Mouse (Mus musculus): ENCODE measurements around the gene Atrn. TPM values are rescaled to one million over a fixed set of nuclear protein-coding genes. Genes with fewer than 3 reads are reported as not detected.

The Atrn gene
- polyA plus RNA-seq, 2 experiments, result 11.5 to 17.9 TPM

- DNase-seq (ENCODE audit: low spot score), result no peak
- H3K9me3 ChIP-seq (ENCODE audit: control insufficient read depth, low read length), result no peaks in the 10 kb centered on the region
- no peaks in the 10 kb centered on the region for H3K36me3 ChIP-seq (ENCODE audit: control insufficient read depth, insufficient read depth, low read length)
- H3K4me1 ChIP-seq (ENCODE audit: control insufficient read depth, insufficient read depth, low read length), result peaks cover 23% of the 10 kb centered on the region
- 12% methylated on average over 7 of the region's 7 CpGs for WGBS
- H3K9ac ChIP-seq (ENCODE audit: low read depth, low read length, severe bottlenecking), result no peak overlapping the region
- peaks cover 27% of the 10 kb centered on the region for H3K27me3 ChIP-seq (ENCODE audit: control insufficient read depth, insufficient read depth, low read length)
- H3K27ac ChIP-seq (replicated peaks; ENCODE audit: low read depth, low read length), result no peak overlapping the region
- H3K4me3 ChIP-seq (replicated peaks; ENCODE audit: low read length), result no peak overlapping the region
- ATAC-seq (ENCODE audit: low FRiP score, low read depth), result no peak
- H3K4me2 ChIP-seq (replicated peaks; ENCODE audit: low read depth, low read length, severe bottlenecking), result no peak overlapping the region
- TF ChIP-seq POLR2A (IDR thresholded peaks at IDR 0.05; ENCODE audit: borderline replicate concordance, extremely low read depth, insufficient read depth, insufficient read length), result no peak
These were observed 138.1 kb downstream of the Atrn start for GRCm38 (mm10) chr2:131044354-131044852.

GRCm38 (mm10) chr2:131044989-131045720 lies 138.9 kb downstream of the Atrn start:
- no peak for TF ChIP-seq POLR2A (IDR thresholded peaks at IDR 0.05; ENCODE audit: borderline replicate concordance, extremely low read depth, insufficient read depth, insufficient read length)
- 54% methylated on average over 9 of the region's 9 CpGs for WGBS
- no peak overlapping the region for H3K9ac ChIP-seq (ENCODE audit: low read depth, low read length, severe bottlenecking)
- H3K27me3 ChIP-seq (ENCODE audit: control insufficient read depth, insufficient read depth, low read length), result peaks cover 23% of the 10 kb centered on the region
- H3K9me3 ChIP-seq (ENCODE audit: control insufficient read depth, low read length), result no peaks in the 10 kb centered on the region
- no peaks in the 10 kb centered on the region for H3K36me3 ChIP-seq (ENCODE audit: control insufficient read depth, insufficient read depth, low read length)
- ATAC-seq (ENCODE audit: low FRiP score, low read depth), result no peak
- no peak overlapping the region for H3K4me3 ChIP-seq (replicated peaks; ENCODE audit: low read length)
- H3K27ac ChIP-seq (replicated peaks; ENCODE audit: low read depth, low read length), result no peak overlapping the region
- DNase-seq (ENCODE audit: low spot score), result peak; percentile 54
- H3K4me2 ChIP-seq (replicated peaks; ENCODE audit: low read depth, low read length, severe bottlenecking), result no peak overlapping the region
- peaks cover 21% of the 10 kb centered on the region for H3K4me1 ChIP-seq (ENCODE audit: control insufficient read depth, insufficient read depth, low read length)

- DNase-seq (ENCODE audit: low spot score) (no peak), ATAC-seq (ENCODE audit: low FRiP score, low read depth) (no peak)
- H3K36me3 ChIP-seq (ENCODE audit: control insufficient read depth, insufficient read depth, low read length), result no peaks in the 10 kb centered on the region
- H3K9me3 ChIP-seq (ENCODE audit: control insufficient read depth, low read length), result no peaks in the 10 kb centered on the region
- no peak overlapping the region for H3K27ac ChIP-seq (replicated peaks; ENCODE audit: low read depth, low read length)
- no peak overlapping the region for H3K4me2 ChIP-seq (replicated peaks; ENCODE audit: low read depth, low read length, severe bottlenecking)
- H3K9ac ChIP-seq (ENCODE audit: low read depth, low read length, severe bottlenecking), result no peak overlapping the region
- no peak overlapping the region for H3K4me3 ChIP-seq (replicated peaks; ENCODE audit: low read length)
- 75% methylated on average over 2 of the region's 2 CpGs for WGBS
- TF ChIP-seq POLR2A (IDR thresholded peaks at IDR 0.05; ENCODE audit: borderline replicate concordance, extremely low read depth, insufficient read depth, insufficient read length), result no peak
- peaks cover 18% of the 10 kb centered on the region for H3K27me3 ChIP-seq (ENCODE audit: control insufficient read depth, insufficient read depth, low read length)
- H3K4me1 ChIP-seq (ENCODE audit: control insufficient read depth, insufficient read depth, low read length), result peaks cover 17% of the 10 kb centered on the region
These were observed 139.7 kb downstream of the Atrn start for GRCm38 (mm10) chr2:131046025-131046424.

- ATAC-seq (ENCODE audit: low FRiP score, low read depth), result no peak
- no peak overlapping the region for H3K9ac ChIP-seq (ENCODE audit: low read depth, low read length, severe bottlenecking)
These were observed 145.7 kb downstream of the Atrn start for GRCm38 (mm10) chr2:131052043-131052442.

GRCm38 (mm10) chr2:131052862-131053418 lies 146.6 kb downstream of the Atrn start:
- no peak for DNase-seq (ENCODE audit: low spot score)
- H3K4me1 ChIP-seq (ENCODE audit: control insufficient read depth, insufficient read depth, low read length), result peaks cover 23% of the 10 kb centered on the region
- TF ChIP-seq POLR2A (IDR thresholded peaks at IDR 0.05; ENCODE audit: borderline replicate concordance, extremely low read depth, insufficient read depth, insufficient read length), result no peak
- ATAC-seq (ENCODE audit: low FRiP score, low read depth), result no peak
- no peak overlapping the region for H3K27ac ChIP-seq (replicated peaks; ENCODE audit: low read depth, low read length)
- no peak overlapping the region for H3K4me3 ChIP-seq (replicated peaks; ENCODE audit: low read length)
- no peaks in the 10 kb centered on the region for H3K9me3 ChIP-seq (ENCODE audit: control insufficient read depth, low read length)
- no peaks in the 10 kb centered on the region for H3K36me3 ChIP-seq (ENCODE audit: control insufficient read depth, insufficient read depth, low read length)
- H3K4me2 ChIP-seq (replicated peaks; ENCODE audit: low read depth, low read length, severe bottlenecking), result no peak overlapping the region
- no peak overlapping the region for H3K9ac ChIP-seq (ENCODE audit: low read depth, low read length, severe bottlenecking)
- peaks cover 42% of the 10 kb centered on the region for H3K27me3 ChIP-seq (ENCODE audit: control insufficient read depth, insufficient read depth, low read length)
- WGBS, result 68% methylated on average over 6 of the region's 6 CpGs

More at GRCm38 (mm10) chr2:131052043-131052442, 145.7 kb downstream of the Atrn start:
- no peak for TF ChIP-seq POLR2A (IDR thresholded peaks at IDR 0.05; ENCODE audit: borderline replicate concordance, extremely low read depth, insufficient read depth, insufficient read length)
- no peaks in the 10 kb centered on the region for H3K36me3 ChIP-seq (ENCODE audit: control insufficient read depth, insufficient read depth, low read length)
- H3K27me3 ChIP-seq (ENCODE audit: control insufficient read depth, insufficient read depth, low read length), result peaks cover 42% of the 10 kb centered on the region
- no peak overlapping the region for H3K27ac ChIP-seq (replicated peaks; ENCODE audit: low read depth, low read length)
- H3K9me3 ChIP-seq (ENCODE audit: control insufficient read depth, low read length), result no peaks in the 10 kb centered on the region
- H3K4me2 ChIP-seq (replicated peaks; ENCODE audit: low read depth, low read length, severe bottlenecking), result no peak overlapping the region
- DNase-seq (ENCODE audit: low spot score), result no peak
- no peak overlapping the region for H3K4me3 ChIP-seq (replicated peaks; ENCODE audit: low read length)
- 62% methylated on average over 5 of the region's 5 CpGs for WGBS
- H3K4me1 ChIP-seq (ENCODE audit: control insufficient read depth, insufficient read depth, low read length), result peaks cover 23% of the 10 kb centered on the region

Data from limb, embryonic 14.5 days (tissue).